Mouse (Mus musculus): ENCODE measurements around the gene Phactr3.

DNA sequence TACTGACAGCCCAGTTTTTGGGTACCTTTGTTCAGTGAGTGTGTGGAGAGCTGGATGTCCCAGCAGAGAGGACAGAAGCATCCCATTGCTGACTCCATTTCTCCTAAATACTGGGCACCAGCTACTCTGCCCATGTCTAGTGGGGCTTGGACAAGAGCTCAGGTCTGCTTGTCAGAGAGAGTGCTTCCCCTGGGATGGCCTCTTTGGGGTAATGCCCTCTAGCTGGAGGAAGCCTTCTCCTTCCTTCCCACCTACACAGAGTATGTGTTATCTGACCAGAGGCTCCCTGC lies 1.5 kb downstream of the Phactr3 start:
- TF ChIP-seq CTCF (IDR thresholded peaks at IDR 0.05) (no peak), POLR2A (IDR thresholded peaks at IDR 0.05; ENCODE audit: insufficient read depth, low read depth, low read length) (no peak), EP300 (IDR thresholded peaks at IDR 0.05; ENCODE audit: insufficient read depth, low read depth, low read length) (no peak)

Measured in heart, adult 2 months (tissue).